Mouse (Mus musculus): ENCODE results near the gene Psat1. TPM values are rescaled to one million over a fixed set of nuclear protein-coding genes. Genes with fewer than 3 reads are reported as not detected.

Psat1 gene
- 10 to 100 TPM in 19 of 26 experiments, 1 to 10 TPM in 7; 3.5 to 27.8 (median 13.6) TPM for total RNA-seq (2018; cell fraction: chromatin; rRNA removed)
- 10 to 100 TPM in 8 of 26 experiments, 1 to 10 TPM in 18; 4.0 to 14.3 (median 7.4) TPM for total RNA-seq (2018; cell fraction: cytosol; rRNA removed)
- total RNA-seq (2018; cell fraction: nucleus; rRNA removed), result 10 to 100 TPM in 15 of 26 experiments, 1 to 10 TPM in 11; 2.4 to 24.2 (median 12.0) TPM
- 3.2 to 31.5 TPM (median 6.7 TPM) in 3 replicates for polyA plus RNA-seq (2018)

DNA sequence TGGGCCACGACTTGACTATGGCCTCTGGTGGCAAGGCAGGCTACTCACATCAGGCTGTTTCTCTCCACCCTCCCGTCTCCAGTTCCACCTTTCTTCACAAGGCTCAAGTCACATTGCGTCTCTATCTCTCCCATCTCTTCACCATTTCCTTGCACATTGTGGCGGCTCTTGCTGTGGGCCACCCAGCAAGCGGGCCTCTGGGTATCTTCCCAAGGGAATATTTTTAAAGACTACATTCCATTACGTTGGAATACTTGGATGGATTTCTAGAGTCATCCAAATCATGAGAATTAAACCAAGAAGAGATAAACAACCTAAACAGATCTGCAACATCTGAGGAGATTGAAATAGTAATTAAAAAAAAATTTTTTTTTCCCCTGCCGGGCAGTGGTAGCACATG is at the start of gene Psat1:
Psat1 (minus strand) TSS at position 101 of the 400 bp plus-strand sequence.
- Histone ChIP-seq H3K4me3 (ENCODE audit: inconsistent target) (no peak within 1 kb of the TSS), H3K79me2 (ENCODE audit: inconsistent target) (no peaks in the 10 kb centered on the region), H3K27ac (no peak within 1 kb of the TSS), H3K36me3 (ENCODE audit: inconsistent target) (no peaks in the 10 kb centered on the region)
- 85% methylated on average over 7 of the region's 7 CpGs for WGBS (ENCODE audit: missing documents)

DNA sequence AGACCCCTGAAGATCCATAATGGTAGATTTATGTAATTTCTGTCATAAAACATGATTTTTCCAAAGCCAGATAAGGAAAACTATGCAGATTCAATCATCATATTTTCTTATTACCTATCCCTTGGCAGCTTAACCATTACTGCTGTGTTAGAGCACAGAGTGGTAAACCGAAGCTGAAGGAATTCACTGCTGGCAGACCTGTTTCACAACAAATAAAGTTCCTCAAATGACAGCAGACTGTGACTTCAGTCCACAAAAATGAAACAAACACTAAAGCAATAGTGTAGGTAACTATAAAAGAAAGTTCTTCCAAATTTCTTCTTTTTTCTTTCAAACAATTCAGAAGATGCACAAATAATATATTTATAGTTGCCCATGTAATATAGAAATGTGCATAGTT is 43.0 kb upstream of the Psat1 start:
- Histone ChIP-seq H3K36me3 (ENCODE audit: inconsistent target) (no peaks in the 10 kb centered on the region), H3K4me3 (ENCODE audit: inconsistent target) (no peak overlapping the region), H3K79me2 (ENCODE audit: inconsistent target) (no peaks in the 10 kb centered on the region), H3K27ac (no peak overlapping the region)
- WGBS (ENCODE audit: missing documents), result 14% methylated on average over 1 of the region's 1 CpGs

DNA sequence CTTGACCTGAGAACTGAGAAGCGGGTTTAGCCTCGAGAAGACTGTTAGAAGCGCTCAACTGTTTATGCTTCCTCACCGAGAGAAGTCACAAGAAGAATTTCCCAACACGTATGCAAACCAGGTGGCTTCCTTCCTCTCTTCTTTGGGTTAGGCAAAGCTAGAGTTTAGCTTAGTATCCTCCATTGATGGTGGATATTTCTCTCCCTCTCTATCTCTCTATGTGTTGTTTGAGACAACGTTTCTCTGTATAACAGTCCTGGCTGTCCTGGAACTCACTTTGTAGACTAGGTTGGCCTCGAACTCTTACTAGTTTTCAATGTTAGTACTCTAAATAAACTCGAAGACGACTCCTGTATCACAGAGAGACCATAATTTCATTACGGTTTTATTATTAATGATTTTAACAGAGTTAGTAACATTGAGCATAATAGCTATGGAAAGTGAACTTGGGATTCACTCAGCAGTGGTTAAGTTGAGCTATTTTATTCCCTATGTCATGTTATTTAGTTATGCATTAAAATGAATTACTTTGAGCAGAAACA is 38.1 kb upstream of the Psat1 start:
- no peaks in the 10 kb centered on the region; the same call in 1 of the 2 replicates for H3K79me2 ChIP-seq (ENCODE audit: inconsistent target)
- 32% methylated on average over 10 of the region's 10 CpGs for WGBS (ENCODE audit: missing documents)
- H3K36me3 ChIP-seq (ENCODE audit: inconsistent target), result no peaks in the 10 kb centered on the region
- peak overlapping the region; percentile 36 for H3K4me3 ChIP-seq (ENCODE audit: inconsistent target)
- H3K27ac ChIP-seq, result no peak overlapping the region

DNA sequence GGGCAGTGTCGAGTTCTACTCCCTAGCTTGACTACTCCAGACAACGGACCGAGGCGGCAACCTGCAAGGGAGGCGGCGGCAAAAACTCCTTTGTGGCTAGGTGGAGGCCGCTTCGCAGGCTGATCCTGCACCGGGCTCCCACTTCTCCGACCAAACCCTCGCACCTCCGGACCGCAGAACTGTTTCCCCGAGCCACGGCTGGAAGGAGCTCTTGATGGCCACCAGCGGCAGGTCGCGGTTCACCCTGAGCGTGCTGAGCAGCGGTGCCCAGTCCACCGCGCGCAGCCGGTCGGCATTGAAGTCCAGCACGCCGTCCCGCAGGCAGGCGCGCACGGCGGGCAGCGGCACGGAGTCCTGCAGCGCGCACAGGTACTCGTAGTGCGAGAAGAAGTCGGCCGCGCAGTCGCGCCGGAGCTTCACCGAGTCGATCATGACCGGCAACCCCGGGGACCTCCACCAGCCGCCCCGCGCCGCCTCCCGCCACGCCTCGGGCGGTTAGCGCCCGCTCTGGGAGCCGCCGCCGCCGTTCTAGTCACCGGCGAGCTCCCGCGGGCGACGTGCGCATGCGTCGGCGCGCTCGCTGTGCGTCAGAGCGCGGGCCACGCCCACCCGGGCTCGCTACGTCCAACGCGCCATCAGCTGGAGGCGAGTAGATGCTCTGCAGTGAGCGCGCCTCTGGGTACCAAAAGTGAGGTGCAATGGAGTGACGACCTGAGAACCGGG is 37.5 kb upstream of the Psat1 start, which contains the start of gene Cep78:
Cep78 (minus strand) TSS at position 541 of the 723 bp plus-strand sequence.
- no peaks in the 10 kb centered on the region; the same call in 1 of the 2 replicates for H3K79me2 ChIP-seq (ENCODE audit: inconsistent target)
- no peaks in the 10 kb centered on the region for H3K36me3 ChIP-seq (ENCODE audit: inconsistent target)
- H3K27ac ChIP-seq, result no peak within 1 kb of the TSS
- 2% methylated on average over 79 of the region's 88 CpGs for WGBS (ENCODE audit: missing documents)
- H3K4me3 ChIP-seq (ENCODE audit: inconsistent target), result peak within 1 kb of the TSS; percentile 49

DNA sequence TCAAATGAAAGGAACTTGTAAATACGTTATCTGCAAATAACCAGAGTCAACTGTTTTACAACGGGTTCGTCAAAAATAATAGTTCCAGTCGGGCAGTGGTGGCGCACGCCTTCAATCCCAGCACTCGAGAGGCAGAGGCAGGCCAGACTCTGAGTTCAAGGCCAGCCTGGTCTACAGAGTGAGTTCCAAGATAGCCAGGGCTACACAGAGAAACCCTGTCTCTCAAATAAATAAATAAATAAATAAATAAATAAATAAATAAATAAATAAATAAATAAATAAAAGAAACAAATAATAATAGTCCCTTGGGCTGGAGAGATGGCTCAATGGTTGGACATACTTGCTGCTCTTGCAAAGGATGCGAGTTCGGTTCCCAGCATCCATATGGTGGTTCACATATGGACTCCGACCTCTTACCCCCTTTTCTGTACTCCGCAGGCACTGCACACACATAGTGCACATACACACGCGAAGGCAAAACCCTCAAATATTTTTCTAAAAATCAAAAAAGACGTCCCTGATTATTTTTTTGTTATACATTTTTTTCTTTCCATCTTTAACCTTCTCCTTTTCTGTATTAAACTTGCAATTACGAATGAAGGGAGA is 36.7 kb upstream of the Psat1 start:
- Histone ChIP-seq H3K79me2 (ENCODE audit: inconsistent target) (no peaks in the 10 kb centered on the region; the same call in 1 of the 2 replicates), H3K36me3 (ENCODE audit: inconsistent target) (0 out of 2 replicates have a peak, but pooled peaks cover under 1% of the 10 kb centered on the region), H3K27ac (no peak overlapping the region), H3K4me3 (ENCODE audit: inconsistent target) (peak overlapping the region; percentile 49)
- 76% methylated on average over 15 of the region's 15 CpGs for WGBS (ENCODE audit: missing documents)

DNA sequence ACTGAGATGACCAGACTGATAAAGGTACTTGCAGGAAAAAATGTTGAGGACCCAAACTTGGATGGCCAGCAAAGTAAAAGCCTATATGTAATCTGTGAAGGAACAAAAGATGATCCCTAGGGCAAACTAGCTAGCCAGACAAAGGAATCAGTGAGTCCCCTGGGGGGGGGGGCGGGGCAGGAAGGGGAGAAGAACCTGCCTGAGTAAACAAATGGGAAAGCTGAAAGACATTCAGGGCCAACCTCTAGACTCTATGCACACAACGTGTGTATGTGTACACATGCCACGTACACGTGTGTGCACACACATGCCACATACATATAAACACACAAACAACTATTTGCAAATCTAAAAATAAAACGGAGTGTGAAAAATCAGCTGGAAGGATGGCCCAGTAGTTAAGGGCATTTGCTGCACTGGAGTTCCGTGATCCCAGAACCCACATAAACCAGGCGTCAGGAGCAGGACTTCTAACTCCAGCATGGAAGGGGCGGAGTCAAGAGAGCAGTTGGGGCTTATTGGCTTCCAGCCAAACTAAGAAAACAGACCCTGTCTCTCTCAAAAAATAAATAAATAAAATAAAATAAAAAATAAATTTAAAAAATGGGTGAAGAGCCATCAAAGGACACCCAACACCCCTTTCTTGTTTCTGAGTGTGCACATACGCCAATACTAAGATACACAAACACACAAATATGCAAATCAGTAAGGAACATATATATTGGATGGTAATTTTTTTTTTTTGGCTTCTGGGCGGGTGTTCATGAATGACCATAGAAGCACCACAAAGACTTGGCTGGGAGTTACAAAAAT is 36.0 kb upstream of the Psat1 start:
- Histone ChIP-seq H3K27ac (no peak overlapping the region), H3K4me3 (ENCODE audit: inconsistent target) (no peak overlapping the region), H3K79me2 (ENCODE audit: inconsistent target) (no peaks in the 10 kb centered on the region; the same call in 1 of the 2 replicates), H3K36me3 (ENCODE audit: inconsistent target) (0 out of 2 replicates have a peak, but pooled peaks cover 4% of the 10 kb centered on the region)
- WGBS (ENCODE audit: missing documents), result 92% methylated on average over 10 of the region's 10 CpGs

DNA sequence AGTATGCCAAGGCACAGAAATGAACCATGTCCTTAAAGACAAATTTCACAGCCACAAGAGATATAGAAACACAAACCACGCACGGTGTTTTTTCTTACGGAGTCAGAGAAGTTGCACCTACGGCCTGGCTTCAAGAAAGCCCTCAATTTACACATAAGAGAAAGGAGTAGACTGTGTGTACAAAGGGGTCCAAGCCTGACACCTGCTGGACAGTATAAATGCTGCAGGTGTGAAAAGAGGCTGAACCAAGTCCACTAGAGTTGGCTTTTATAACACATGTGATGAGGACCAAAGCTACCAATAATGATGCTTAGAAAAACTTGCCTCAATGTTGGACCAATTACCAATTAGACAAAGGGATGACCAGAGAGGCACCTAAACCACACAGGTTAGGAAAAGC is 34.7 kb upstream of the Psat1 start:
- Histone ChIP-seq H3K27ac (no peak overlapping the region), H3K36me3 (ENCODE audit: inconsistent target) (0 out of 2 replicates have a peak, but pooled peaks cover 4% of the 10 kb centered on the region), H3K4me3 (ENCODE audit: inconsistent target) (no peak overlapping the region), H3K79me2 (ENCODE audit: inconsistent target) (no peaks in the 10 kb centered on the region; the same call in 1 of the 2 replicates)
- WGBS (ENCODE audit: missing documents), result 40% methylated on average over 4 of the region's 4 CpGs

DNA sequence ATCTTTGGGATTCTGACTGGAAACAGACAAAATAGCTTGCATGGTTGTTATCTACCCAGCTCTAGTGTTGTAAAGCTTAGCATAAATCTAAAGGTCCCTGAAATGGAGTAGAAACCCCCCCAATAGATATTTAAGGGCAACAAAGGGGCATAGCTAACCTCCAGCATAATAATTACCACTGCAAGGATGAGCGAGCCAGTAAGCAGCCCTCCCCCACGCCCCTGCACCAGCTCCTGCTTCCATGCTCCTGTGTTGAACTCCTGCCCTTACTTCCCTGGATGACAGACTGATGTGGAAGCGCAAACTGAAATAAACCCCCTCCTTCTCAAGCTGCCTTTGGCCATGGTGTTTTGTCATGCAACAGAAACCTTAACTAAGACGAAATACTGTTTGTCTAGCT is 26.2 kb upstream of the Psat1 start:
- Histone ChIP-seq H3K36me3 (ENCODE audit: inconsistent target) (peaks cover 12% of the 10 kb centered on the region; the same call in 1 of the 2 replicates), H3K79me2 (ENCODE audit: inconsistent target) (no peaks in the 10 kb centered on the region), H3K4me3 (ENCODE audit: inconsistent target) (no peak overlapping the region), H3K27ac (no peak overlapping the region)
- WGBS (ENCODE audit: missing documents), result 99% methylated on average over 4 of the region's 4 CpGs

DNA sequence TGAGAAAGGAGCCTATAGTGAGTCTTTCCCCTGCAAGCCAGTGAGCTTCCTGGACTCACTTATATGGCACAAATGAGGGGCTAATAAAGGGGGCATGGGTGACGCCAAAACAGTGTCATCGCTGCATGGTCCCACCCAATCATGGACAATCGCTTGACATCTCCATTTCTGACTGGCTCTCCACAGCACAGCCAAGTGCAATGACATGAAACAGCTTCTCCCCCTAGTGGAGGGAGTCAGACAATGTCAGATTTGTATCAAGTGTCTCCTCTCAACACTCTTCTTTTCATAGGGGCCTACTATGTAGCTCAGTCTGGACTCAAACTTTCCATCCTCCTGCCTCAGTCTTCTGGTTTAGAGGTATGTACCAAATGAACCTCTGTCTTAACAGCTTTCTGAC is 17.9 kb upstream of the Psat1 start:
- H3K79me2 ChIP-seq (ENCODE audit: inconsistent target), result no peaks in the 10 kb centered on the region
- H3K27ac ChIP-seq, result no peak overlapping the region
- H3K4me3 ChIP-seq (ENCODE audit: inconsistent target), result no peak overlapping the region
- WGBS (ENCODE audit: missing documents), result 73% methylated on average over 3 of the region's 3 CpGs
- peaks cover 9% of the 10 kb centered on the region; the same call in 1 of the 2 replicates for H3K36me3 ChIP-seq (ENCODE audit: inconsistent target)

DNA sequence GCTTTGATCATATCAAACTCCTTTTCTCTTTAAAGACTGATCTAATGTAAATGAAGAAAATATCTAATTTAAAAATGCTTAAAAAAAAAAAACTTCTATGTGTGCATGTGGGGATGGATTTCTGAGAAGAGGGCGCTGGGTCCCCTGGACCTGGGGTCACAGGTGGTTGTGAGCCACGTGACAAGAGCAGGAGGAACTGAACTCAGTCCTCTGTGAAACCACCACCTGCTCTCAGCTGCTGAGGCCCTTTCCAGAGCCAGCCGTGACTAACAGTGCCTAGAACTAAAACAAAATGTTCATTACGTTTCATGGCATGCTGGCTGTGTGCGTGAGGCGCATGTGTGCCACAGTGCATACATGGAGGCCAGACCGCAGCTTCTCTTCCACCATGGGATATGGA is 17.4 kb upstream of the Psat1 start:
- 92% methylated on average over 7 of the region's 7 CpGs for WGBS (ENCODE audit: missing documents)
- H3K27ac ChIP-seq, result no peak overlapping the region
- no peak overlapping the region for H3K4me3 ChIP-seq (ENCODE audit: inconsistent target)
- peaks cover 6% of the 10 kb centered on the region; the same call in 1 of the 2 replicates for H3K36me3 ChIP-seq (ENCODE audit: inconsistent target)
- no peaks in the 10 kb centered on the region for H3K79me2 ChIP-seq (ENCODE audit: inconsistent target)

DNA sequence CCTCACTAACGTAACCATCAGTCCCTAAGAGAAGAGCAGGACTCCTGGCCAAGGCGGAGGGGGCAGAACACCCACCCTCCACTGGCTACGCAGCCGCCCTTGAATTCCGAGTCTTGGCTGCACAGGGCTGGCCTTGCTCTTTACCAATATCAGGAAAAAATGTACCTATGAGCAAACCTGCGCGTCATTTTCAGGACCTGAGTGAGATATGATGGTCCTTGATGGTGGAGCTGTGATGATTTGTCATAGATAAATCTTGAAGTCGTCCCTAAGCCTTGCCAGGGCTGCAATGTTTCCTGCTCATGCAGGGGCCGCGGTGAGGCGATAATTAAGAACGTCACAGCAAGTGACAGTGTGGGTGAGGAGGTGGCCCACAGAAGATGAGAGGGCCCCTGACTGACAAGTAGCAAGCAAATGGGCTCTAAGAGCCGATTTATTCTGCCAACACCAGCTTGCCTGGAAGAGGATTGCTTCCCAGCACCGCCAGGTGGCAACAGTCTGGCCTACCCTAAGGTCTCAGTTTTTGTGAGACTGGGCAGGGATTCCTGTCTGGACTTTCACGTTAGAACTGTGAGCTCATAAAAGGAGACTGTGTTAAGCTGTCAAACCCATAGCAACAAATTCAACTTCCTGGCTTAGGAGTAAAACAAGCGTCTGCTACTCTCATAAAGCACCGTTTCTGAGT is 16.0 kb upstream of the Psat1 start:
- H3K4me3 ChIP-seq (ENCODE audit: inconsistent target), result no peak overlapping the region
- no peaks in the 10 kb centered on the region for H3K79me2 ChIP-seq (ENCODE audit: inconsistent target)
- no peak overlapping the region for H3K27ac ChIP-seq
- WGBS (ENCODE audit: missing documents), result 93% methylated on average over 17 of the region's 17 CpGs
- H3K36me3 ChIP-seq (ENCODE audit: inconsistent target), result no peaks in the 10 kb centered on the region

DNA sequence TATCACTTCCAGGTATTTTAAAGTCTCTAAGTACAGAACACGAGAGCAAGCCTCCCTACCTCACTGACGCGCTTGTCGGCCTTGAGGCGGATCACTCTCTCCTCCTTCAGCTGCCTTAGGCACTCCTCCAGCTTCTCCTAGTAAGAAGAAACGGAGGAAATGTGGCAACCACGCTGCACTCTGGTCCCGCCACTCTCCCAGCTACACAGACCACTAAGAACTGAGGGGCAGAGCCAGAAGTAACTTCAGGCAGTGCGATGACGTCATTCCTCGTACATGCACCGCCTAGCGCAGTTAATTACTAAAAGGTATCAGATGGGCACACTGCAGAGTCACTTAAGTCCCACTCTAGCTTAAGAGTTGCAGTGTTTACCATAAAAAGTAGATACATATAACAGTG is 15.2 kb upstream of the Psat1 start:
- H3K79me2 ChIP-seq (ENCODE audit: inconsistent target), result no peaks in the 10 kb centered on the region
- 86% methylated on average over 13 of the region's 13 CpGs for WGBS (ENCODE audit: missing documents)
- no peaks in the 10 kb centered on the region for H3K36me3 ChIP-seq (ENCODE audit: inconsistent target)
- no peak overlapping the region for H3K27ac ChIP-seq
- no peak overlapping the region for H3K4me3 ChIP-seq (ENCODE audit: inconsistent target)

DNA sequence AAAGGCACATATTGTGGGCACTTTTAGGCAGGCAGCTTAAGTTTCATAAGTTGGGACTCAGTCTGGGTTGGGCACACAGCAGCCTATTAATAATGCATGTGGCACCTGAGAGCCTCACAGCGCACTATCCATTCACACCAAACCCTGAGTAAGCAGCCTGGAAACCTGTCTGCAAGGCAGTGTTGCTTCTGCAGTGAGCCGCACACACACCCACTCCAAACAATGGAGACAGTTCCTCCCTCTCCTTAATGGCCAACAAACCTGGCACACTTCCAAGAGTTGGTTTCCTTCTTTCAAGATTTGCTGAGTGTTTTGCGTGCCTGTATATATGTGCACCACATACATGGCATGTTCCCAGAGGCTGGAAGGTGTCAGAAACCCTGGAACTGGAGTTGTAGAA is 3.1 kb upstream of the Psat1 start:
- no peaks in the 10 kb centered on the region for H3K79me2 ChIP-seq (ENCODE audit: inconsistent target)
- H3K36me3 ChIP-seq (ENCODE audit: inconsistent target), result no peaks in the 10 kb centered on the region
- H3K4me3 ChIP-seq (ENCODE audit: inconsistent target), result no peak overlapping the region
- no peak overlapping the region for H3K27ac ChIP-seq
- WGBS (ENCODE audit: missing documents), result 66% methylated on average over 3 of the region's 3 CpGs
